Mouse (Mus musculus) c-Kit-positive CD71-positive TER-119-positive erythroid progenitor cells, embryonic 14.5 days (primary cell): Measurements from ENCODE around the gene C1qtnf5.

Experiments
- DNase-seq: peaks from one replicate; pipeline ENCODE4 v3.0.0-alpha.2; 2013; ENCODE audit warnings: low spot score

Gene C1qtnf5

DNA sequence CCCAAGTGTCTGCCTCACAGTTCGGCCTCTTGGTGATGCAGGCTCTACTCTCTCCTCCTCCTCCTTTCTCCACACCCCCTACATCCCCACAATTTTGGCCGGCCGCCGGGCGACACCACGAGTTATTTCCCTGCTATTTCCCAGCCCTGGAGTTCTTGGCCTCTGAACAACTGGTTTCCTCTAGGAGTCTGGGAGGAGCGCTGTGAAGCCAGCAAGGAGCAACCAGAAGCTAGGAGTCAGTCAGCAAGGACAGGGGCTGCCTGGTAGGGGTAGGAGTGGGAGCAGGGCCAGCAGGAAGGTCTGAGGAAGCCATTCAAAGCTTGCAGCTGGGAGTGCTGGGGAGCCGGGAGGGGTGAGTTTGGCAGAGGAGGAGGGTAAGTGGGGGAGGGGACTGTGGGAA lies at the start of gene C1qtnf5:
Gene C1qtnf5, plus strand, starts transcription at position 136 of the 400 bp plus-strand sequence.
- DNase-seq = no peak

GRCm38 (mm10) chr9:44058606-44059005 lies 48.4 kb upstream of the C1qtnf5 start:
- DNase-seq = no peak

- DNase-seq = no peak
Observed at GRCm38 (mm10) chr9:44065177-44065576, 41.9 kb upstream of the C1qtnf5 start.

DNA sequence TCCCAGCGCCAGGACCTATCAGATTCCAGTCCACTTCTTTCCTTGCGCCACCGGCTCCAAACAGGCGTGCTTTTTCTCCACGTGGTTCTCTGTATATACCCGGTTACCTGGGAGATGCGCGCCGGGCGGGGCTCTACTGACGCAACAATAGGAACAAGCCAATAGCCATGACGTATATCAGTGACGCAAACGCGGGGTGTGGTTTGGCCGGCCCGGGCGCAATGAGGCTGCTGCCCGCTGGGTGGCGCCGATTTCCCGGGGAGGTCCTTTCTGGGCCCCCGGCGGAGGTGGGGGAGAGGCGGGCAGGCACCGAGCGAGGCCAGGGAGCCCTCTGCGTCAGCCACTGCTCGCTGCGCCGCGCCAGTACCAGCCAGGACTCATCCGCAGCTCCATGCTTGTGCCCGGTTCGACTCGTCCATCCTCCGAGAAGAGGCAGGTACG lies 40.2 kb upstream of the C1qtnf5 start, which contains the start of gene Usp2:
Gene Usp2, plus strand, starts transcription at position 237 of the 441 bp plus-strand sequence.
- peak; percentile 92 for DNase-seq

GRCm38 (mm10) chr9:44067241-44067959 lies 39.6 kb upstream of the C1qtnf5 start:
- DNase-seq = no peak

- no peak for DNase-seq
Observed at GRCm38 (mm10) chr9:44067960-44068330, 39.1 kb upstream of the C1qtnf5 start.

GRCm38 (mm10) chr9:44069252-44069651 lies 37.8 kb upstream of the C1qtnf5 start:
- DNase-seq = no peak

GRCm38 (mm10) chr9:44070113-44070843 lies 36.8 kb upstream of the C1qtnf5 start:
- DNase-seq = no peak

GRCm38 (mm10) chr9:44070844-44071231 lies 36.2 kb upstream of the C1qtnf5 start:
- DNase-seq = no peak

DNA sequence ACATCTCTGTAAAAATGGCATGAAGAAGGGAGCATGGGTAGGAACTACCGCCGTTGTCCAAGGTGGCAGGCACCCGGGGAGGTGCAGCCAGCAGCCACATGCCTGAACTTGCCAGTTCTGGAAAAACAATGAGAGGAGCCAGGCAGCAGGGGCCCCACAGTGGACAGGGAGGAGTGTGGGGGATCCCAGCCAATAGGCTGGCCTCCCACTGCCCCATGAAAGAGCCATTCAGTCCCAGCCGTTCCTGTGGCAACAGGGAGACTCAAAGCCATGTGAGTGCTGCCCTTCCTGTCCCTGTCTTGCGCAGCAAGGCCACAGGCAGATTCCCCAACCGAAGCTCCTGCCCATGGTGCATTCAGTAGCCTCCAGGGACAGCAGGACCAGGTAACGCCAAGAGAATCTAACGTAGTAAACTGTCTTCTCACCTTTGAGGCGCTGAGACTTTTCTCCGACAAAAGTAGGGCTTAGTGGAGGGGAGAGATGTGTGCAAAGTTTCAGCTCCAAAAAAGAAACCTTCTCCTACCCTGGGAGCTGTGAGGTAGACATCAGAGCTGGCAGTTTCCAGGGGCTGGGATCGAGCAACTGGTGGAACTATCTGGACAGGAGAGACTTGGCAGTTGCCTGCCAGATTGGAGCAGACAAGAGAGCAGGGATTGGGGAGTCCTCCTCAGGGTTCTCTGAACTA lies 35.0 kb upstream of the C1qtnf5 start:
- DNase-seq = no peak

GRCm38 (mm10) chr9:44072599-44072915 lies 34.5 kb upstream of the C1qtnf5 start:
- DNase-seq = no peak

- DNase-seq = no peak
Observed at GRCm38 (mm10) chr9:44073115-44073514, 33.9 kb upstream of the C1qtnf5 start.

DNA sequence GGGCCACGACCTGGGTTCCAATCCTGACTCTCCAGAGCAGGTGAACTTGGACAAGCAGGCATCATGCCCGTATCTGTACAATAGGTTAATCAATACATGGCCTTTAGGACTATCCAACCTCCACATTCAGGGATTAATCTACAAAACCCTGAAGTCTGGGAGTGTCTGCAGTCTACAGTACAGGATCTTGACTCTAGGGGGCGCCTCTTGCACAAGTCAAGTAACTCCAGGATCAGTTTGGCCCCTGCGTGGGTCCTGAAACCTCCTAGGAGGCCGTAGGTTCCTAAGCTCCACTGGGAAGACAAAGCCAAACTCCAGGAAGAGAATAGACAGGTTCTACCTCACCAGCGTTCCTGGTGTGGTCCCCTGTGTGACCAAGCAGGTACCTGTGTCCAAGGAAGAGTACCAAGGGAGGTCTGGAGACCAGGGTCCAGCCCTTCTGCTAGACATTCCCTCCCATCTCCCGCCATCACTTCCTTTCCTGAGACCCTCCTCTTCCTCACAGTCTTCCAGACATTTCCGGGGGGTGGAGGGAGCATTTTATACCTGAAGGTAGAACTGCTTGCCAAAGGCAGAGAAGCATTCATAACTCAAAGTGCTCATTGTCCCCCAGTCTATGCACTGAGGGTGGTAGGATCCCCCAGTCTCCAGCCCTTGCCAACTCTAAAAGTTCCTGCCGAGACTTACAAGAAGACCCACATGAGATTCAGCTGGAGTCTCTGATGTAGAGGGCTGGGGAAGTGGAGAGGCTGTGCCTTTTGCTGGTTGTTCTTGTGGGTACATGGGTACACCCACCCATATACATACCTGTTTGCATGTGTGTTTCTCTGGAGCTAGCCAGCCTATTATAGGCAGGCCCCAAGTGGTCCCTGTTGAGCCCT lies 32.4 kb upstream of the C1qtnf5 start:
- peak; percentile 47 for DNase-seq

- DNase-seq = no peak
Observed at GRCm38 (mm10) chr9:44075276-44075995, 31.6 kb upstream of the C1qtnf5 start.

DNA sequence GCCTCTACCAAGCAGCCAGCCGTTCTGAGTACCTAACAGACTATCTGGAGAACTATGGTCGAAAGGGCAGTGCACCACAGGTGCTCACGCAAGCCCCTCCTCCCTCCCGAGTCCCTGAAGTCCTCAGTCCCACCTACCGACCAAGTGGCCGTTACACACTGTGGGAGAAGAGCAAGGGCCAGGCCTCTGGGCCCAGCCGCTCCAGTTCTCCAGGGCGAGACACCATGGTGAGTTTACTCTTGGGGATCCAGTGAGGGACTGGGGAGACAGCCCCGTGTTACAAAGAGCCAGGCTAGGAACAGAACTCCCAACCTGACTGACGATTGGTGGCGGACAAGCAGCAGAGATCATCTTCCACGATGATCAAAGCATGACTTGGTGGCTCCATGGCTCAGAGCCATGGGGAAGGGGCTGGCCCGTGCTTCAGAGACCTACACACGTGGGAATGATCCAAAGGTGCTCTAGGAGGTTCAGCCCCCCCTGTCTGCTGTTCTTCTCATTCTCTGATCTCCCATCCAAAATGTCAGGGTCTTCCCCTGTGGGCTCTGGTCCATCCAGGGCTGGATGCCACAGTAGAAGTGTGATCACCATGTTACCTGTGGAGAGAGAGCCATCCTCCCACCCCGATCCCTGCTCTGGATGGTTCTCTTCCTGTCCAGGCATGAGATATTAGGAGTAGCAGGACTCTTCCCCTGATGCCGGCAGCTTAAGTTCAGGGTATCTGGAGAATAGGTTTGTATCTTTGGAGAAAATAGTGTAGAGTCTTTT lies 30.9 kb upstream of the C1qtnf5 start:
- no peak for DNase-seq

DNA sequence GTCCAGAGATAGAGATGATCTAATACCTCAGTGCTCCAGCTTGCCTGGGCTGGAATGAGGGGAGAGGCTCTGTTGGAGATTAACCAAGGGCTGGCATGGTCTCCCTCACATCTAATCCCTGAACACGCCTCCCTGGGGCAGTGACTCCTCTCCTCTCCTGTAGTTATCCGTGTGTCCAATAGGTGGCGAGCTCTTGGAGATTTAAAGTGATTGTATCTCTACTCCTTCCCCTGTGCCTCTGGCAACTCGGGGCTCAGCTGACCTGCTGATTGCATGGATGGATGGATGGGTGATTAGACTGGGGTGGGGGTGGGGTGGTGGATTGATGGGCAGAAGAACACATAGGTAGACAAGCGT lies 30.3 kb upstream of the C1qtnf5 start:
- peak; percentile 55 for DNase-seq

GRCm38 (mm10) chr9:44077266-44077910 lies 29.7 kb upstream of the C1qtnf5 start:
- DNase-seq = no peak

GRCm38 (mm10) chr9:44078136-44078797 lies 28.8 kb upstream of the C1qtnf5 start:
- DNase-seq = no peak

DNA sequence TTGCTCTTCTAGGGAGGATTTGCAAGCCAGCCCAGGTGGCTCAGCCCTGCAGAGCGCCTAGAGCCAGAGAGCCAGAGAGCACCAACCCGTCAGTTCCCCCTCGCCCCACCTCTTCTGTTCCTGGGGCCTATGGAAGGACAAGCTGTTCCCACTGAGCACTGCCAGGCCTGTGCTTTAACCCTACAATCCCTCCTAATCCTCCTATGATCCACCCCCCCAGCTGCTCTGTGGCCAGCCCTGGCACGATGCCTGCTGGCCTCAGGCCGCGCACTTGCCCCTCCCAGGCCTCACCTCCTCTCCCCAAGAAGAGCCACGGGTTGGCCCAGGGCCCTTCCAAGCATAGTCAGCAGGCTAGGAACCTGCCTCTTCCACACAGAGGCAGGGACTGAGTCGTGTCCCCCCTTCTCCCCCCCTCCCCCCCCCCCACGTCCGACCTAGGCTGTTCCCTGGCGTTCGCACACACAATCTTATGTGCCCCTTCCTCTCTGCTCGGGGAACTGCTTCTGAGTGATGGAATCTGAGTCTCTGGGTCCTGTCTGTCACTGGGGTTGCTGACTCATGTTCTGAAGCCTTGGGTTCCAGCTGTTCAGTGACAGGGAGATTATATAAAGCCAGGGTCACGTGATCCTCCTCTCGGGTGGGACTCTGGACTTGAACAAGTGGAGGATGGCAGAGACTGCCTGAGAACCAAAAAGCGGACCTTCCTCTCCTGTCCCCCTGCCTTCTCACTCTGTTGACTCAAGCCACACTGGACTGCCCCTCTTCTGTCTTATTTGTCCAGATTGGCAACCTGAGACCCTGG lies 27.9 kb upstream of the C1qtnf5 start:
- DNase-seq = no peak
